Mouse (Mus musculus) olfactory bulb, adult 2 months (tissue): ENCODE data around the gene Lrrfip1.

Experiments used
- CTCF ChIP-seq: fragments of 200-500 bp; IDR thresholded peaks from 2 replicates; pipeline ENCODE4 v1.5.1; 2012; ENCODE audit warnings: low read depth, mild to moderate bottlenecking, low read length, moderate library complexity; ENCODE audit not compliant: insufficient read depth
- POLR2A ChIP-seq: fragments of 200-500 bp; IDR thresholded peaks from 2 replicates; pipeline ENCODE4 v1.6.1; 2012; ENCODE audit warnings: mild to moderate bottlenecking, low read depth, low read length, moderate library complexity; ENCODE audit not compliant: insufficient read depth

- no peak for TF ChIP-seq POLR2A
- TF ChIP-seq CTCF: no peak
Measured at GRCm38 (mm10) chr1:91044176-91044575, 45.6 kb downstream of the Lrrfip1 start.
